Mouse (Mus musculus): Measurements from ENCODE around the gene Ube2h. TPM values are rescaled to one million over a fixed set of nuclear protein-coding genes. Genes with fewer than 3 reads are reported as not detected.

Ube2h gene
- polyA plus RNA-seq, 1 experiment from 2014 or later: 18.6 TPM

DNA sequence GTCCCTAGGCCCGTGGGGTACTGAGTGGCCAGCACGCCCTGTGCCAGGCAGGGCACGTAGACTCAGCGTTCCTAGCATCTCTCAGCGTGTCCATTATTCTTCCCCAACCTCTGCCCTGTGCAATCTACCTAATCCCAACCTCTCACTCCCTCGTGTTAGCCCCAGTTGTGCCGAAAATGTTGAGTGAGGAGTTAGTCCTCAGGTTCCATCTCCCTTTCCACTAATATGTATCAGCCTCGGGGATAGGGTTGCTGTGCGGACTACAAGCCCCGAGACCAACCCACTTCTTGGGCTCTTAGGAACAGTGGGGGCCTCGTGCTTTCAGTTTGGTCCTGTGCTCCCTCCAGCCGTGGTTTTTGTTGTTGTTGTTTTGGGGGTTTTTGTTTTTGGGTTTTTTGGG, 127.8 kb downstream of the Ube2h start:
- Histone ChIP-seq H3K36me3 (ENCODE audit: control insufficient read depth, insufficient read depth) (no peaks in the 10 kb centered on the region), H3K27ac (ENCODE audit: low read depth, low read length) (no peak overlapping the region), H3K4me1 (replicated peaks; ENCODE audit: control insufficient read depth, insufficient read depth, low read length) (no peaks in the 10 kb centered on the region), H3K9ac (ENCODE audit: low read depth, low read length) (no peak overlapping the region), H3K4me3 (ENCODE audit: low read depth, low read length) (peak overlapping the region; percentile 57), H3K4me2 (replicated peaks; ENCODE audit: low read depth) (peak overlapping the region; percentile 85), H3K27me3 (replicated peaks; ENCODE audit: control insufficient read depth, insufficient read depth, low read length) (peaks cover 98% of the 10 kb centered on the region), H3K9me3 (ENCODE audit: control insufficient read depth) (no peaks in the 10 kb centered on the region)
- TF ChIP-seq CTCF (IDR thresholded peaks at IDR 0.05; ENCODE audit: low read depth): no peak
- ATAC-seq: no peak
- 6% methylated on average over 12 of the region's 12 CpGs for WGBS

DNA sequence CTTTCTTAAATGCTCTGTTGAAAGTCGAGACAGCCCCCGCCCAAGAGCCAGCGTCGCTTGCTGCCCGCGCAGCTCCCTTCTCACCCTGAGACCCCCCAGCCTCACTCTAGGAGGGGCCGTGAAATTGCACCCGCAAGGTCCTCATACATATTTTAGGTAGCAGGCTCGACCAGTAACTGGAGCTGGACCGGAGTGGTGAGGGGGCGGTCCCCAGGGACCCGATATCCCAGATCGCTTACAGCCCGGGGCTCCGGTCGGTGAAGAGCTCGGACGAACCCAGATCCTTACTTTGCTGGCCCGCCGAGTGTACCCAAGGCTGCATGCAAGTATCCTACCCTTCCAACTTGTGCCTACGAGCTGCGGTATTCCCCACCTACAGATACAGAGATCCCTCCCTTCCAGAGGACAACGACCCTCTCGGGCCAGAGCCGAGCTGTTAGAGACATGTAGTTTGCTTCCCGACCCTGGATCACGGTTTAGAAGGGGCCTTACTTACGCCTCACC, 128.4 kb downstream of the Ube2h start:
- Histone ChIP-seq H3K4me1 (replicated peaks; ENCODE audit: control insufficient read depth, insufficient read depth, low read length) (no peaks in the 10 kb centered on the region), H3K4me2 (replicated peaks; ENCODE audit: low read depth) (peak overlapping the region; percentile 85), H3K27ac (ENCODE audit: low read depth, low read length) (no peak overlapping the region), H3K36me3 (ENCODE audit: control insufficient read depth, insufficient read depth) (no peaks in the 10 kb centered on the region), H3K27me3 (replicated peaks; ENCODE audit: control insufficient read depth, insufficient read depth, low read length) (peaks cover 98% of the 10 kb centered on the region), H3K9ac (ENCODE audit: low read depth, low read length) (no peak overlapping the region), H3K4me3 (ENCODE audit: low read depth, low read length) (peak overlapping the region; percentile 57), H3K9me3 (ENCODE audit: control insufficient read depth) (no peaks in the 10 kb centered on the region)
- 2% methylated on average over 28 of the region's 28 CpGs for WGBS
- no peak for TF ChIP-seq CTCF (IDR thresholded peaks at IDR 0.05; ENCODE audit: low read depth)
- ATAC-seq: no peak

DNA sequence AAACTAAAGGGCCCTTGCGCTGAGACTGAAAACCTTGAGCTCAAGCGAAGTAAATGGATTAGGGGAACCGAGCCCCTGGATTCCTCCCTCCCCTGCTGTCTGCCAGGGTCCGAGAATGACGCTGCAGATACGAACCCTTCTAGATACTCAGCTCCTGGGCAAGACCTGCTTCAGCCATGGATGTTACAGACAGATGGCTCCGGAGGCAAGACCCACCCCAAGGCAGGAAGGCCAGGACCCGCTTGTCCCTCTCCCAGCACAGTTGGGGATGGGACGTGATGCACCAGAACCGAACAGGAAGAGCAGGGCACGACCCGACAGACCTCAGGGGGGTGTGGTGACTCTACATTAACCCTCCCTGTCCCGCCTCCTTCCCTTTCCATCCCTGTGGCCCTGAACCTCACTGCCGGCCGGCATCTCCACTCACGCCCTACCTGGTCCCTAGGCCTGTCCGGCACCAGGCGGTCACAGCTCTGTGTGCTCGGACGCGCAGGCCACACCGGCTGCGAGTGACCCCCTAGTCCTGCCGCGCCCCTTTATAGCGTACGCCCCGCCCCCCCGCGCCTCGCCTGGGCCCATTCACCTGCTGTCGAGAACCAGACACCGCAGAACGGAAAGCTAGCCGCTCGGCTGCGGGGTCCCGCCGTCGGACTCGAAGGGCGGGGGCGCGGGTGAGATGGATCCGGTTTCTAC, 129.0 kb downstream of the Ube2h start:
- H3K9ac ChIP-seq (ENCODE audit: low read depth, low read length): no peak overlapping the region

DNA sequence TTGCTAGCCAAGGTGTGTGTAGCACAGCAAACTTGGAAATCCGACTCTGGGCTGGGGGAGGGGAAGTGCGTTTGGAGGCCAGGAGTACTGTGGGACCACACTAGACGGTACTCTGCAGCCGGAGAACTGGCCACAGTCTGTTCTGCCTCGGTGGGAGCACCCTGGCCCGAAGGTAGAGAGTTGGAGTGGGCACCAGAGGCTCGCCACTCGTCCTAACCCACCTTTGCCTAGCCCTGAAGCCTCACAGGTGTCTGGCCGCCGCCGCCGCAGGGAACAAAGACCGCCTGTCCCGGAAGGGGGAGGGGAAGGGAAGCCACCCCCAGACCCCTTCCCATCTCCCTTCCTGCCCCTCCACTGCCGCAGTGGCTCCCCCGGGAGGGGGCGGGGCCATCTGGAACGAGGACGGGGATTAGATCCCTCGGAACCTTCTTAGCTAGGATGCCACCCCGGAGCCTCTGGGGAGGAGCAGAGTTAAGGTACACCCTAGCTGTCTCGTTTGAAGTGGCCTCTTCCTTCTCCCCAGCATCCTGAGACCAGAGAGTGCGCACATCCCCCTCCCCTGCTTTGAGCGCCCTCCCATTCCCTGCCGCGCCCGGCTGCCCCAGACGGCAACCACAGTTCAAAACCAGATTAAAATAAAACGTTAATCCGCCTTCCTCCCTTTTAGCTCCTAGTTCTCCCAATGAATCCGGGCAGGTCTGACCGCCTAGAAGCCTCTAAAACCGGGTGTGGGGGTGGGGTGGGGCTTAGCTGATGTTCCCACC, 129.7 kb downstream of the Ube2h start:
- Histone ChIP-seq H3K4me2 (replicated peaks; ENCODE audit: low read depth) (peak overlapping the region; percentile 85), H3K9ac (ENCODE audit: low read depth, low read length) (peak overlapping the region; percentile 48), H3K9me3 (ENCODE audit: control insufficient read depth) (no peaks in the 10 kb centered on the region), H3K4me3 (ENCODE audit: low read depth, low read length) (peak overlapping the region; percentile 57), H3K27me3 (replicated peaks; ENCODE audit: control insufficient read depth, insufficient read depth, low read length) (peaks cover 88% of the 10 kb centered on the region), H3K36me3 (ENCODE audit: control insufficient read depth, insufficient read depth) (no peaks in the 10 kb centered on the region), H3K4me1 (replicated peaks; ENCODE audit: control insufficient read depth, insufficient read depth, low read length) (no peaks in the 10 kb centered on the region), H3K27ac (ENCODE audit: low read depth, low read length) (0 out of 2 replicates have a peak overlapping the region, but pooled peaks have one; percentile 74)
- TF ChIP-seq CTCF (IDR thresholded peaks at IDR 0.05; ENCODE audit: low read depth): no peak
- ATAC-seq: peak; percentile 0; the same call in 1 of the 2 replicates
- WGBS: under 1% methylated on average over 33 of the region's 33 CpGs

More for the DNA sequence above, 129.0 kb downstream of the Ube2h start:
- Histone ChIP-seq H3K4me1 (replicated peaks; ENCODE audit: control insufficient read depth, insufficient read depth, low read length) (no peaks in the 10 kb centered on the region), H3K4me2 (replicated peaks; ENCODE audit: low read depth) (peak overlapping the region; percentile 85), H3K27me3 (replicated peaks; ENCODE audit: control insufficient read depth, insufficient read depth, low read length) (peaks cover 95% of the 10 kb centered on the region), H3K36me3 (ENCODE audit: control insufficient read depth, insufficient read depth) (no peaks in the 10 kb centered on the region), H3K9me3 (ENCODE audit: control insufficient read depth) (no peaks in the 10 kb centered on the region), H3K4me3 (ENCODE audit: low read depth, low read length) (peak overlapping the region; percentile 57), H3K27ac (ENCODE audit: low read depth, low read length) (no peak overlapping the region)
- WGBS: 2% methylated on average over 44 of the region's 45 CpGs
- no peak for TF ChIP-seq CTCF (IDR thresholded peaks at IDR 0.05; ENCODE audit: low read depth)
- no peak for ATAC-seq

DNA sequence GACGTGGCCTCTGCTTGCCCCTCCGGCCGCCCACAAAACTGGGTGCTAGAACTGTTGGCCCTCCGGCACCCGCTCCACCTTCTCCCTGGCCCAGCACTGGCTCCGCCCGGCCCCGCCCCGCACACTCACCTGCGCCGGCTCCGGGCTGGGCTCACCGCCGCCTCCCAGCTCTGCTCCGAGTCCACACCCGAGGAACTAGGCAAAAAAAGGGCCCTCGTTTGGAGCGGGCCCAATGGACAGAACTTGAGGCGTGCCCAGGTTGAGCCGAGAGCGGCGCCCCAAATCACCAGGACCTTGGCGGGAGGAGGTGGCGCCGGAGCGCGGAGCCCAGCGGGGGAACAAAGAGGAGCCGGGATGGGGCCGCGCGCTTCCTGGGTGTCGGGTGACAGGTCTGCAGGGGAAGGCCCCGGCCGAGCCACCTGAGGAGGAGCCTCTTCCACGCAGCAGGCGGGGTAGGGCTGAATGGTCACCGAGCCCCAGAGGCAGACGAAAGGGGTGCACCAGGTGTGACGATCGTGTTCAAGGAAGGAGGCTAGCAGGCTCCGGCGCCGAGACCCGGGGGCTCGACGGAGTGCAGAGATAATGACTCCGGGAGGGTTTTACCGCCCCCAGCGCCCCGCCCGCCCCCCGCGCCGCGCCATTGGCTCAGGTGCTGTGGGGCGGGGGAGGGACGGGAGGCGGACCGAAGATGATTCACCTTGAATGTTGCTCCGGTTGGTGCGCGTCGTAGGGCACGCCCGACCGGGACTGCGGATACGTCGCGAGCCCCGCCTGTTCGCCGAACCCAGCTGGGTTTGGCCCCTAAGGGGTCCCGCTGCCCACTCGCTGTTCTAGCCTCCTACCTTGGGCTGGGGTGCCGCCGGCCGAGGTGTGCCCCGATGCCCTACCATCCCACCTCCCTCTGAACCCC, 130.5 kb downstream of the Ube2h start:
- peaks cover 80% of the 10 kb centered on the region for H3K27me3 ChIP-seq (replicated peaks; ENCODE audit: control insufficient read depth, insufficient read depth, low read length)
- H3K27ac ChIP-seq (ENCODE audit: low read depth, low read length): peak overlapping the region; percentile 74; the same call in 1 of the 2 replicates
- no peaks in the 10 kb centered on the region for H3K9me3 ChIP-seq (ENCODE audit: control insufficient read depth)
- H3K4me2 ChIP-seq (replicated peaks; ENCODE audit: low read depth): peak overlapping the region; percentile 85
- peak overlapping the region; percentile 48 for H3K9ac ChIP-seq (ENCODE audit: low read depth, low read length)
- no peak for TF ChIP-seq CTCF (IDR thresholded peaks at IDR 0.05; ENCODE audit: low read depth)
- H3K4me3 ChIP-seq (ENCODE audit: low read depth, low read length): peak overlapping the region; percentile 57
- no peaks in the 10 kb centered on the region for H3K36me3 ChIP-seq (ENCODE audit: control insufficient read depth, insufficient read depth)
- WGBS: 1% methylated on average over 77 of the region's 80 CpGs
- no peaks in the 10 kb centered on the region for H3K4me1 ChIP-seq (replicated peaks; ENCODE audit: control insufficient read depth, insufficient read depth, low read length)
- ATAC-seq: peak; percentile 91

Data from intestine, postnatal 0 days (tissue).